In genomic region chr13:37598165-37598775, GRCm38 (mm10) we compare ENCODE assay signal across 14 mouse cellular contexts.
DNase-seq lines count a peak whose midpoint lies in the region; ATAC-seq lines count a peak whose summit lies in the region.
"Had no signal": no experiment of that assay in that cellular context is flagged by ENCODE, and none has a peak within 500 bp of the region (broad histone marks: within the 10 kb centered on the region; RNA-seq: fewer than 3 reads in every experiment).

No protein-coding gene starts in this region.

- no peak overlapping the region for H3K4me3 ChIP-seq in liver, embryonic 13.5 days (replicated peaks)
- no peak overlapping the region for H3K4me3 ChIP-seq in liver, embryonic 11.5 days (ENCODE audit: low read depth, low read length)
- H3K4me3 ChIP-seq in kidney, embryonic 14.5 days (ENCODE audit: low read length), result no peak overlapping the region
- H3K4me3 ChIP-seq in liver, embryonic 16.5 days (ENCODE audit: low read depth, low read length), result no peak overlapping the region
- H3K4me3 ChIP-seq: embryonic facial prominence, embryonic 15.5 days; heart, adult 2 months had no signal

- no peak overlapping the region for H3K9ac ChIP-seq in liver, embryonic 13.5 days
- H3K9ac ChIP-seq in liver, embryonic 11.5 days (ENCODE audit: low read depth, low read length), result no peak overlapping the region; the same call in 1 of the 2 replicates
- no peak overlapping the region for H3K9ac ChIP-seq in kidney, embryonic 14.5 days (ENCODE audit: low read depth, low read length)
- H3K9ac ChIP-seq in liver, embryonic 16.5 days (ENCODE audit: low read depth, low read length), result no peak overlapping the region
- H3K9ac ChIP-seq: embryonic facial prominence, embryonic 15.5 days had no signal

- 64% methylated on average over 10 of the region's 10 CpGs for WGBS in liver, embryonic 13.5 days (ENCODE audit: insufficient replicate concordance)
- WGBS in liver, embryonic 11.5 days, result 69% methylated on average over 10 of the region's 10 CpGs
- WGBS in kidney, embryonic 14.5 days, result 75% methylated on average over 10 of the region's 10 CpGs
- 61% methylated on average over 10 of the region's 10 CpGs for WGBS in liver, embryonic 16.5 days (ENCODE audit: insufficient replicate concordance)

- DNase-seq in liver, embryonic 13.5 days, result no peak
- DNase-seq in liver, embryonic 11.5 days (ENCODE audit: low spot score), result no peak
- DNase-seq in kidney, adult 11 months, result peak; percentile 88
- DNase-seq in T-cell, adult 2 months (ENCODE audit: low spot score), result no peak
- no peak for DNase-seq in layer of hippocampus, postnatal 10 days (ENCODE audit: low spot score in 2 of 2)
- DNase-seq: adrenal gland, postnatal 14 days; cerebellum, adult 9-10 months; heart, adult 2 months; lung, adult 18-20 months had no signal

- 0 out of 2 replicates have a peak overlapping the region, but pooled peaks have one; percentile 9 for H3K27ac ChIP-seq in liver, embryonic 13.5 days
- H3K27ac ChIP-seq in liver, embryonic 11.5 days (ENCODE audit: low read depth, low read length), result no peak overlapping the region
- H3K27ac ChIP-seq in kidney, embryonic 14.5 days (ENCODE audit: low read depth, low read length), result peak overlapping the region; percentile 71
- H3K27ac ChIP-seq in liver, embryonic 16.5 days (ENCODE audit: low read length), result peak overlapping the region; percentile 53
- H3K27ac ChIP-seq: embryonic facial prominence, embryonic 15.5 days; heart, adult 2 months had no signal

- no peaks in the 10 kb centered on the region for H3K9me3 ChIP-seq in liver, embryonic 13.5 days (replicated peaks)
- no peaks in the 10 kb centered on the region for H3K9me3 ChIP-seq in liver, embryonic 11.5 days (ENCODE audit: control insufficient read depth, low read length)
- H3K9me3 ChIP-seq in kidney, embryonic 14.5 days (ENCODE audit: control insufficient read depth, low read length), result no peaks in the 10 kb centered on the region
- H3K9me3 ChIP-seq in liver, embryonic 16.5 days (replicated peaks; ENCODE audit: control insufficient read depth, low read length), result no peaks in the 10 kb centered on the region
- H3K9me3 ChIP-seq: embryonic facial prominence, embryonic 15.5 days had no signal

- no peak overlapping the region for H3K4me2 ChIP-seq in liver, embryonic 13.5 days
- H3K4me2 ChIP-seq in liver, embryonic 11.5 days, result no peak overlapping the region
- H3K4me2 ChIP-seq in kidney, embryonic 14.5 days (replicated peaks; ENCODE audit: low read depth, low read length), result no peak overlapping the region
- H3K4me2 ChIP-seq in liver, embryonic 16.5 days (ENCODE audit: low read depth, low read length), result no peak overlapping the region
- H3K4me2 ChIP-seq: embryonic facial prominence, embryonic 15.5 days had no signal

- no peak for ATAC-seq in liver, embryonic 13.5 days (ENCODE audit: low read depth)
- no peak for ATAC-seq in liver, embryonic 11.5 days (replicated peaks; ENCODE audit: low FRiP score)
- ATAC-seq in kidney, embryonic 14.5 days (ENCODE audit: low FRiP score, low TSS enrichment), result no peak
- 0 out of 2 replicates have a peak, but pooled peaks have one; percentile 32 for ATAC-seq in liver, embryonic 16.5 days (ENCODE audit: low read depth)
- ATAC-seq: CD4-positive, CD25-positive, alpha-beta regulatory T cell, adult 4 months; inflammation-experienced regulatory T-cells, adult 6 months had no signal

- peaks cover 15% of the 10 kb centered on the region; the same call in 1 of the 2 replicates for H3K4me1 ChIP-seq in liver, embryonic 13.5 days (replicated peaks)
- peaks cover 10% of the 10 kb centered on the region for H3K4me1 ChIP-seq in liver, embryonic 11.5 days (replicated peaks; ENCODE audit: control insufficient read depth, insufficient read depth, low read length)
- peaks cover 11% of the 10 kb centered on the region for H3K4me1 ChIP-seq in kidney, embryonic 14.5 days (ENCODE audit: control insufficient read depth, insufficient read depth, low read length)
- H3K4me1 ChIP-seq in liver, embryonic 16.5 days (ENCODE audit: control insufficient read depth, low read depth, low read length), result peaks cover 6% of the 10 kb centered on the region
- H3K4me1 ChIP-seq: embryonic facial prominence, embryonic 15.5 days had no signal

- no peaks in the 10 kb centered on the region for H3K27me3 ChIP-seq in liver, embryonic 13.5 days
- H3K27me3 ChIP-seq in liver, embryonic 11.5 days (replicated peaks; ENCODE audit: control insufficient read depth, insufficient read depth, low read length), result no peaks in the 10 kb centered on the region
- no peaks in the 10 kb centered on the region for H3K27me3 ChIP-seq in kidney, embryonic 14.5 days (ENCODE audit: control insufficient read depth, insufficient read depth, low read length)
- no peaks in the 10 kb centered on the region for H3K27me3 ChIP-seq in liver, embryonic 16.5 days (ENCODE audit: control insufficient read depth, insufficient read depth, low read depth, low read length)
- H3K27me3 ChIP-seq: embryonic facial prominence, embryonic 15.5 days had no signal

- H3K36me3 ChIP-seq in liver, embryonic 13.5 days, result no peaks in the 10 kb centered on the region
- no peaks in the 10 kb centered on the region for H3K36me3 ChIP-seq in liver, embryonic 11.5 days (ENCODE audit: control insufficient read depth, insufficient read depth, low read length)
- no peaks in the 10 kb centered on the region for H3K36me3 ChIP-seq in kidney, embryonic 14.5 days (ENCODE audit: control insufficient read depth, insufficient read depth, low read length)
- H3K36me3 ChIP-seq in liver, embryonic 16.5 days (ENCODE audit: control insufficient read depth, insufficient read depth), result no peaks in the 10 kb centered on the region
- H3K36me3 ChIP-seq: embryonic facial prominence, embryonic 15.5 days had no signal
